Mouse (Mus musculus) C2C12 (cell line): Measurements from ENCODE around the gene Zfp839. TPM values are rescaled to one million over a fixed set of nuclear protein-coding genes. Genes with fewer than 3 reads are reported as not detected.

Experiments used
- H3K27me3 ChIP-seq: one replicate; pipeline ENCODE4 v1.6.1; 2011; ENCODE audit not compliant: control insufficient read depth, insufficient read depth, insufficient read length
- H3K36me3 ChIP-seq: one replicate; pipeline ENCODE4 v1.6.1; 2011; ENCODE audit not compliant: control insufficient read depth, insufficient read depth
- H3K4me3 ChIP-seq: one replicate; pipeline ENCODE4 v1.5.1; 2011; ENCODE audit warnings: mild to moderate bottlenecking, control low read depth; ENCODE audit not compliant: poor library complexity, insufficient read depth, severe bottlenecking
- H3K79me2 ChIP-seq: one replicate; pipeline ENCODE4 v1.6.1; 2011; ENCODE audit not compliant: control insufficient read depth, insufficient read depth
- H3K79me3 ChIP-seq: one replicate; pipeline ENCODE4 v1.6.1; 2011; ENCODE audit warnings: low read depth, control low read depth
- H3ac ChIP-seq: one replicate; pipeline ENCODE3; 2011; ENCODE audit warnings: low read depth; ENCODE audit not compliant: control insufficient read depth, insufficient read length
- CEBPB ChIP-seq: IDR thresholded peaks from one replicate; pipeline ENCODE4 v1.6.1; 2011; ENCODE audit warnings: low read depth, mild to moderate bottlenecking, control low read depth, moderate library complexity
- CTCF ChIP-seq: IDR thresholded peaks from one replicate; pipeline ENCODE4 v1.5.1; 2011; ENCODE audit not compliant: control insufficient read depth, insufficient read depth, insufficient read length
- FOSL1 ChIP-seq: IDR thresholded peaks from one replicate; pipeline ENCODE4 v1.8.0; 2011; ENCODE audit warnings: mild to moderate bottlenecking, low read length; ENCODE audit not compliant: poor library complexity, insufficient read depth, severe bottlenecking
- MAX ChIP-seq: IDR thresholded peaks from one replicate; pipeline ENCODE4 v1.6.1; 2011; ENCODE audit warnings: mild to moderate bottlenecking, control low read depth
- MYOD1 ChIP-seq: IDR thresholded peaks from one replicate; pipeline ENCODE4 v1.6.1; 2011; ENCODE audit warnings: low read depth; ENCODE audit not compliant: control insufficient read depth, insufficient read length
- MYOG ChIP-seq: IDR thresholded peaks from one replicate; pipeline ENCODE4 v1.6.1; 2011; ENCODE audit not compliant: control insufficient read depth, insufficient read length; ENCODE audit errors: extremely low read depth
- USF1 ChIP-seq: IDR thresholded peaks from one replicate; pipeline ENCODE4 v1.6.1; 2011; ENCODE audit warnings: low read depth, mild to moderate bottlenecking, control low read depth, moderate library complexity
- polyA plus RNA-seq: library from polyadenylated mRNA; unstranded; fragments of >200 nt; fragmentation: generic; extraction: Trizol; gene quantifications from one replicate; pipeline ENCODE4 v1.2.1, GENCODE M21; 2012; ENCODE audit warnings: missing spikeins

The Zfp839 gene
- polyA plus RNA-seq, 1 experiment: 1.2 TPM

GRCm38 (mm10) chr12:110819367-110819766, 30.7 kb upstream of the Zfp839 start:
- Histone ChIP-seq H3K4me3 (no peak overlapping the region), H3K79me2 (no peaks in the 10 kb centered on the region), H3K36me3 (no peaks in the 10 kb centered on the region), H3K79me3 (no peaks in the 10 kb centered on the region), H3ac (no peak overlapping the region), H3K27me3 (no peaks in the 10 kb centered on the region)
- no peak for TF ChIP-seq USF1

GRCm38 (mm10) chr12:110821787-110822186, 28.3 kb upstream of the Zfp839 start:
- Histone ChIP-seq H3K79me3 (no peaks in the 10 kb centered on the region), H3ac (no peak overlapping the region), H3K36me3 (no peaks in the 10 kb centered on the region), H3K4me3 (no peak overlapping the region), H3K27me3 (no peaks in the 10 kb centered on the region), H3K79me2 (no peaks in the 10 kb centered on the region)
- TF ChIP-seq CTCF (no peak), CEBPB (no peak), MYOG (no peak), MAX (no peak), MYOD1 (no peak), FOSL1 (no peak), USF1 (no peak)

GRCm38 (mm10) chr12:110822366-110822765, 27.7 kb upstream of the Zfp839 start:
- no peak overlapping the region for H3K4me3 ChIP-seq
- H3K27me3 ChIP-seq: no peaks in the 10 kb centered on the region
- no peaks in the 10 kb centered on the region for H3K79me3 ChIP-seq
- no peak overlapping the region for H3ac ChIP-seq
- TF ChIP-seq CEBPB: no peak
- no peak for TF ChIP-seq USF1
- no peak for TF ChIP-seq MAX
- no peak for TF ChIP-seq FOSL1
- no peak for TF ChIP-seq MYOD1
- no peak for TF ChIP-seq MYOG
- no peak for TF ChIP-seq CTCF
- no peaks in the 10 kb centered on the region for H3K36me3 ChIP-seq
- no peaks in the 10 kb centered on the region for H3K79me2 ChIP-seq

- no peaks in the 10 kb centered on the region for H3K36me3 ChIP-seq
- no peaks in the 10 kb centered on the region for H3K79me3 ChIP-seq
- H3K27me3 ChIP-seq: no peaks in the 10 kb centered on the region
- H3K4me3 ChIP-seq: no peak overlapping the region
- no peaks in the 10 kb centered on the region for H3K79me2 ChIP-seq
- TF ChIP-seq FOSL1: no peak
- no peak for TF ChIP-seq USF1
- TF ChIP-seq MYOG: no peak
- no peak for TF ChIP-seq MYOD1
- TF ChIP-seq CEBPB: no peak
- TF ChIP-seq CTCF: no peak
- H3ac ChIP-seq: no peak overlapping the region
Observed at GRCm38 (mm10) chr12:110828908-110829307, 21.1 kb upstream of the Zfp839 start.

GRCm38 (mm10) chr12:110830293-110831024, 19.6 kb upstream of the Zfp839 start:
- Histone ChIP-seq H3K79me2 (no peaks in the 10 kb centered on the region), H3K36me3 (no peaks in the 10 kb centered on the region), H3K4me3 (no peak overlapping the region), H3ac (no peak overlapping the region), H3K79me3 (no peaks in the 10 kb centered on the region), H3K27me3 (no peaks in the 10 kb centered on the region)
- no peak for TF ChIP-seq CTCF
- TF ChIP-seq FOSL1: no peak
- no peak for TF ChIP-seq MYOG
- TF ChIP-seq MAX: no peak
- no peak for TF ChIP-seq MYOD1
- no peak for TF ChIP-seq CEBPB
- TF ChIP-seq USF1: no peak

- TF ChIP-seq MYOG (no peak), MAX (no peak), FOSL1 (no peak), USF1 (no peak), CEBPB (no peak), MYOD1 (no peak), CTCF (no peak)
- H3ac ChIP-seq: no peak overlapping the region
- no peaks in the 10 kb centered on the region for H3K27me3 ChIP-seq
- H3K4me3 ChIP-seq: no peak overlapping the region
- H3K36me3 ChIP-seq: no peaks in the 10 kb centered on the region
- no peaks in the 10 kb centered on the region for H3K79me2 ChIP-seq
- no peaks in the 10 kb centered on the region for H3K79me3 ChIP-seq
Observed at GRCm38 (mm10) chr12:110835182-110835581, 14.9 kb upstream of the Zfp839 start.
